Mouse (Mus musculus): ENCODE results near the gene Ap3d1.

DNA sequence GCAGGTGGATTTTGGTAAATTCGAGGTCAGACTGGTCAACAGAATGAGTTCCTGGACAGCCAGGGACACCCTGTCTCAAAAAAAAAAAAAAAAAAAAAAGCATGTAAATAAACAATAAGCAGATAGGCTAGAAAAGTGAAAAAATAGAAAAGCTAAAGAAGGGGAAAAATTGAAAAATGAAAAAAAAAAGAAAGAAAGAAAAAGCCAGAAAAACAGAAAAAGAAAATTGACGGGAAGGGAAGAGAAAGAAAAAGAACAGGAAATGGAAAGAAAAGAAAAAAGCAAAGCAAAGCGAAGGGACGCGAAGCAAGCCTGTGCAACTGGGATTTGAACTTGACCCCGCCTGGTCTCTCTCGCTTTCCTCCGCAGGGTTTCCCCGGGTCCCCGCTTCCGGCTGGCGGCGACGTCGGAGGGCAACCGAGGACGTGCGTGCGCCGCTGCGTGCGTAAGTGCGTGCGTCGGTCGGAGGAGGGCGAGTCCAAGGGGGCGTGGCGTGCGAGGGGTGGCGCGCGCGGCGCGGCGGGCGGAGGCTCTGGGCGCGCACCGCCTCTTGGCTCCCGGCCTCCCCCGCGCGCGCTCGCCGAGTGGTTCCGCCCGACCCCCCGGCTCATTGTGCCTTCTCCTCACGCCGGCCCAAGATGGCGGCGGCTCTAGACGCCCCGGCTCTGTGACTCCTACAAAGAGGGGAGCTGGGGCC, 12.7 kb upstream of the Ap3d1 start, which contains the start of gene Dot1l:
- TF ChIP-seq CTCF (IDR thresholded peaks at IDR 0.05; ENCODE audit: borderline replicate concordance, extremely low read depth, insufficient read depth, insufficient read length): no peak
- TF ChIP-seq POLR2A (IDR thresholded peaks at IDR 0.05; ENCODE audit: borderline replicate concordance, extremely low read depth, insufficient read depth, insufficient read length, poor library complexity, severe bottlenecking): peak; percentile 56; the same call in 1 of the 2 replicates
